Mouse (Mus musculus): ENCODE results near the gene Slit1.

The Slit1 gene

DNA sequence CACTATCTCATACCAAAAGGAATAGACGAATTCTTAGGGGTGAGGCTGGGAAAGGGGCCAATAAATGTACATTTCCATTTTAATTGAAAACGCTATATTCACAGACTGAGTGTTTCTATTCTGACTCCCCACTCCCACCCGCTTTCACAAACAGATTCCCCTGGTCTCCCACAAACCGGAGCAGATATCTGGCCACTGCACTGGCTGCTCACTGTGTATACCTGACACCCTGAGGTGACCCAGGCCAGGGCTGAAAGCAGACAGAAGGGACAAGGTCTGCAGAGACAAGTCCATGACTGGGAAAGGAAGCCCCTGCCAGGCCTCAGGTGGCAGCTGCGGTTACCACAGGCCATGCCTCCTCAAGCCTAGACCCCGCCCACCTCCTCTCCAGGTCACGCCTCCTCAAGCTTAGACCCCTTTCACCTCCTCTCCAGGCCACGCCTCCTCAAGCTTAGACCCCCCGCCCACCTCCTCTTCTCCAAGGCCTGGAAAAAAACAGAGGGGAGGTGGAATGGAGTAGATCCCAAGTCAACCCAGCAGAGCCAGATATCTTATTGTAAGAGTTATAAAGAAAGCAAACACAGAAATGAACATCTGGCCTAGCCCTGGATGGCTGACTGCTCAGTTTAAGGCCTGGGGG lies 18.5 kb downstream of the Slit1 start:
- no peak for DNase-seq (ENCODE audit: low read depth)

DNA sequence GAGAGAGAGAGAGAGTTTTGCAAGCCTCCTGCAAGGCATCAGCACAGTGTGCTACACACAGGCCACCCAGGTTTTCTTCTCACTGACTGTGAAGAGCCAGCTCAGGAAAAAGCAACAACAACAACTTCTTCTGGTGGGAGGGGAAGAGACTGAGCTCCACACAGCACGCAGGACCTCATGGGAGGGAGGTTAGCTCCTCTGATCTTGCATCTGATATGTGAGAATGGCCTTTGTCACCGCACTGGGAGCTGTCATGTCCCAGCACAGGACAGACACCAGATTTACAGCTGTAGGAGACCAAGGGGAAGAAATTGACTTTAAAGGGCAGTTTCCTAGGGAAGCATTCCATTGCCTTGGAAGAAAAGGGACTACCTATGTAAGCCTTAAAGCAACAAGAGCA lies 20.1 kb downstream of the Slit1 start:
- no peak for DNase-seq (ENCODE audit: low read depth)

DNA sequence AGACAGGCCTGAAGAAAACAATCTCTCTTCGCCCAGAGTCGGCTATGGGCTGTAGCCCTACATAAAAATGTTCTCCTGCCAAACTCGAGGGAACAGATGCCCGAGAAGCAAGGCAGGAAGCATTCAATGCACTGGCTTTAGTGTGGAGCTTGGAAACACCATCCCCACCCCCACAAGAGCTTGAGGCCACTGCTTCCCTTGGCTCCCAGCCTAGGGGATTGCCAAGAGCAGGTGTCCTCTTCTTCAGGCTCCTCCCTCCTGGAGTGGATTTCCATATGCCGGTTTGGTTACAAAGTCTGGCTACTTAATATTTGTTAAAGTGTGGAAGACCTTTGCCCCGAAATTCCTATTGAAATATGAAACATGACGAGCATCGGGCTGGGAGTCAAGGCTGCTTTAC lies 24.0 kb downstream of the Slit1 start:
- no peak for DNase-seq (ENCODE audit: low read depth)

GRCm38 (mm10) chr19:41716233-41717218 lies 26.9 kb downstream of the Slit1 start:
- no peak for DNase-seq (ENCODE audit: low read depth)

GRCm38 (mm10) chr19:41714431-41714917 lies 29.0 kb downstream of the Slit1 start:
- DNase-seq (ENCODE audit: low read depth) = no peak

- DNase-seq (ENCODE audit: low read depth) = no peak
Observed at GRCm38 (mm10) chr19:41712829-41713228, 30.6 kb downstream of the Slit1 start.

DNA sequence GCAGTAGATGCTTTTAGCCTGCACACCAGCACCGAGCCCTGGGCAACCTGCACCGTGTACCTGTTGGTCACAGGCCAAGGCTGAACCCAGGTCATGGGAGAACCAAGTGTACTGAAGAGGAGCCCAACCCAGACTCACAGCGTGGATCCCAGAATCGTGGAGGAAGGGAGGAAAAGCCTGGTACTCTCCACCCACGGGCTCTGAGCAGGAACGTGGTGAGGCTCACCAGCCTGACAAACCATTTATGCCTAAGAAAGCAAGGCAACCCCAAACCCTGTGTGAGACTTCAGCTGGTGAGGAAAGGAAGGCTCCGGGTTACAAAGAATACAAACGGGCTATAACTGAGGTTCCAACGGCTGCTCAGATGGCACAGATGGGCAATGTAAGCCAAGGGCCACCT lies 31.8 kb downstream of the Slit1 start:
- DNase-seq (ENCODE audit: low read depth) = no peak

GRCm38 (mm10) chr19:41709497-41710165 lies 33.8 kb downstream of the Slit1 start:
- no peak for DNase-seq (ENCODE audit: low read depth)

GRCm38 (mm10) chr19:41707850-41708249 lies 35.6 kb downstream of the Slit1 start:
- DNase-seq (ENCODE audit: low read depth) = no peak

DNA sequence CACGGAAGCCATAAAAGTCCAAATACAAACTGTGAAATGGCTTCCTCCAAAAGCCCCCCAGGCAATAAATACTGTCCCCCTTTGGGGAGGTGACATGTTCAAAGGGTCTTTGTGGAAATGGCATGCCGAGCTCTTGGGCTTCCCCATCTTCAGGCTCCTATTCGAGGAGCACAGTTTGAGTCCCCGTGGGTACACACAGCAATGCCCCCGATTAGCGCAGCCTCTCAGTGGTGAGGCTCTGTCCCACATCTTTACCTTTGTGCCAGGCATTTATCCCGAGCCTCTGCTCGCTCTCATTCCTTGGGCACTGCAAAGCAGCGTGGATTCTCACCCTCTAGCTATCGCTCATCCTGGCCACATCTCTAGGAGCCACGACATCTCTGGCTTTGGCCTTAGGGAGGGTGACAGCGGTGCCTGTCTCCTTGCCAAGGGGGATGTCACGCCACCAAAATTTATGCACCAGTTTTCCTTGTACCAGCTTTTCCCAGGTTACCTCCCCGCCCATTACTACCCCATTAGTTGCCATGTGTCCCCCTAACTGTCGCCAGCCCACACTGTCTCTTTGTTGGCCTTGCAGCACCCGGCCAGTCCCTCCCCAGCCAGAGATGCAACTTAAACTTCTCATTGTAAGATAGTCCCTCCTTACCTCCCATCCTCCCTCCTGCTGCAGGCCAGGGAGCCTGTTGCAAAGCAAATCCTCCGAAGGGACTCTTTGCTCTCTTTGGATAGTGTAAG lies 37.2 kb downstream of the Slit1 start:
- DNase-seq (ENCODE audit: low read depth) = no peak

GRCm38 (mm10) chr19:41705416-41705815 lies 38.0 kb downstream of the Slit1 start:
- DNase-seq (ENCODE audit: low read depth) = no peak

DNA sequence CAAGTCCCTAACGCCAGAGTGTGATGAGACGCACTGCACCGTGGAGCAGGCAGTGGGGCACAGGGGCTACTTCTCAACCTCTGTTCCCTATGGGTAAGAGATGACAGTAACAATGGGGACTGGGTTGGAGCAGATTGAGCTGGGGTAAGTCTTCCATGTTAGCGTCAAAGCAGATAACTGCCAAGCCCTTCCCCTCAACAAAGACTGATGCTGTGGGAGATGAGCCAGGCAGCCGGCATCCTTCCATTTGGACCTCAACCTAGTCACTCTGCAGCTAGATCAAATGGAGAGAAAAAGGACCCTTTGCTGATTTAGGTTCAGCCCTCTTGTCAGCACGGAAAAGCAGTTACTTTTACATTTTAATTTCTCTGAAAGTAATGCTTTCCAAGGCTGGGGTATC lies 40.8 kb downstream of the Slit1 start:
- no peak for DNase-seq (ENCODE audit: low read depth)

DNA sequence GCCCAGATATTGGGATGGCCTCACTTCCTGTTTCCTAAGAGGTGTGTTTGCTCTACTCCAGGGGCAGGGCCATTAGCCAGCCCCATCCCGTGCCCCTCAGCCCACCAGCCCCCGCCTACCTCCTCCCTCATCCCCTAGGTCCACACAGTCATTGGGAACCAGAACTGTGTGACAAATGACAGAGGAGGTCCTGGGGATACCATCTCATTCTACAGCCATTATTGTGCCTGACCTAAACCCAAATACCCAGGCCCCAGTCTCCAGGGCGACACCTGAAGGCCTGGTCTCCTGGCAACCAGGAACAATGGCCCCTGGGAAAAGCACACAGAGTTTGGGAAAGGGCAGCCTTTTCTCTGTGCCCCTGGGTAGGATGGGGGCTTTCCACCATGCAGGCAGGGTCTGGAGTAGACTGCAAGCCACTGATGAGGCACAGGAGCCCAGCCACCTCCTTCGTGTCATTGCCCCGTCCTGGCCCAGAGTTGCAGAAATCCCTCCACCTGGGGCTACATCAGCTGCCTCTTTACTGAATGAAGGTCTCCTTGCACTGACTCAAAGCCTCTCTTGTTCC lies 44.5 kb downstream of the Slit1 start:
- DNase-seq (ENCODE audit: low read depth) = no peak

- no peak for DNase-seq (ENCODE audit: low read depth)
Observed at GRCm38 (mm10) chr19:41697807-41698515, 45.5 kb downstream of the Slit1 start.

GRCm38 (mm10) chr19:41697111-41697806 lies 46.2 kb downstream of the Slit1 start:
- DNase-seq (ENCODE audit: low read depth) = no peak

DNA sequence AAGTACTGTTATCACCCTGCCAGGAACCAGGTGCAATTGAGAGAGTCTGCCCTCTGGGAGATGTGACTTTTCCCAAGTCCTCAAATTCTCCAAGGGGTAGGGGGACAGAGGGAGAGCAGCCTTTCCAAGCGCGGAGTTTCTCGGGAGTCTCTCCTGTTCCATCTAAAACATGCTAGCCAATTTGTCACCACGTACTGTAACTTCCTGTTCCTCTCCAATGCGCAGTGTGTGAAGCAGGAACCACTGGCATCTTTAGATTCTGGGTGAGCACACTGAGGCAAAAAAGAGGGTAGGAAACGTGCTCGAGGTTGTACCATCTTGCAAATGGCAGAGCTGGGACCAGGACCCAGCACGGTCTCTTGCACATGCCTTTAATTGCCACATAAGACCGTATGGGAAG lies 47.0 kb downstream of the Slit1 start:
- DNase-seq (ENCODE audit: low read depth) = no peak

- DNase-seq (ENCODE audit: low read depth) = no peak
Observed at GRCm38 (mm10) chr19:41695046-41695445, 48.4 kb downstream of the Slit1 start.

DNA sequence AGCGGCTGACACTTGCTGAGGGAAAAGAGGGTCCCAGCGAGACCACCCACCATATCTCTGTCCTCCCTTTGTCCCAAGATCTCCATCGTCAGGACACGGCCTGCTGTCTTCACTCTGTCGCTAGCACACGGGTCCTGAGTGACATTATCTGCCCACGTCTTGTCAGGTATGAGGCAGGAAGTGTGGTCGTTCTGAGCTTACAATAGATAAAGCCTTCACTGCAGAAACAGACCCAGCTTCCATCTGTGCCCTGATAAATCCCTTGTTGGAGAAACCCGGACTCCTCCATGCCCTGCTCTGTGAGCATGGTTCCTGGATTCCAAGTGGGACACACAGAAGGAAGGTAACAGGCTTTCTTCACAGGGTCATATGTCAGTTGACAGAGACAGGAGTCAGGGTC lies 48.9 kb downstream of the Slit1 start:
- DNase-seq (ENCODE audit: low read depth) = no peak

DNA sequence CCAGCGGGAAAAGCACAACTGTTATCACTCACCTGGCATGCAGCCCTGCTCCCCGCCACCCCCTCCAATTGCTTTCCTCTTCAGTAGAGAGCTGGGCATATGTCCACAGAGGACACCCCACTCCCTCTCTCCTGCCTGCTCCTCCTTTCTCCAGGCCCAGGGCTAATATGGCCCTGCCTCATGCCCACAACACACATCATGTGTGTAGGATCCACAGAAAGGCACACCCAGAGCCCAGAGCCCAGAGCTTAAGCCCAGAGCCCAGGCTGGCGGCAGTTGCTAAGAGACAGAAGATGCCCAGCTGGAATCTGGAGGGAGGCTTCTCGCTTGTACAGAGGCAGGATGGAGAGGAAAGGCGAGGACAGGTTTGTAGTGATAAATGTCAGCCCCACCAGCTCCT lies 49.7 kb downstream of the Slit1 start:
- DNase-seq (ENCODE audit: low read depth) = no peak

GRCm38 (mm10) chr19:41690064-41690463 lies 53.4 kb downstream of the Slit1 start:
- DNase-seq (ENCODE audit: low read depth) = no peak

Measured in c-Kit-positive CD71-positive TER-119-negative erythroid progenitor cells, embryonic 14.5 days (primary cell).